Mouse (Mus musculus) ZHBTc4 (cell line): ENCODE measurements at regions not wholly inside any gene's neighbourhood (a gene's known extent, or its start where the extent isn't known, plus 50 kb on each side); places are given as distances from the start of the nearest gene placed in this dataset.

ENCODE experiments used
- DNase-seq: peaks from one replicate; pipeline ENCODE4 v3.0.0-alpha.2; 2011; ENCODE audit warnings: low read depth, low spot score

DNA sequence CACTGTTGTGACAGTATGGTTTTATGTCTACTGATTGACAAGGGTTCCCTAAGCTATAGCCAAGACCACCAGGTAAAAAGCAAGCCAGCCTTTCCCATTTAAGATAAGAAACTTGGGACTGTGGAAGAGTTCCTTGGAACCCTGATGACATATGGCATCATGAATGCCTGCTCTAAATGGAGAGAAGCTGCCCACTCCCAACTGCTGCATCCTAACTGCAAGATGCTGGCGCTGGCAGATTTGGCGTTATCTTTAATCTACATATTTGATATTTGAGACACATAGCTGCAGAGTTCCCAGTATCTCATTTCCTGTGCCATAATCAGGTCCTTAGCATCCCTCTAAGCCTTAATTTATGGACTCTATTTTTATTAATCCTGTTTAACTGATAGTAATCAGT lies 200.4 kb upstream of the Arpp21 start:
- no peak for DNase-seq

DNA sequence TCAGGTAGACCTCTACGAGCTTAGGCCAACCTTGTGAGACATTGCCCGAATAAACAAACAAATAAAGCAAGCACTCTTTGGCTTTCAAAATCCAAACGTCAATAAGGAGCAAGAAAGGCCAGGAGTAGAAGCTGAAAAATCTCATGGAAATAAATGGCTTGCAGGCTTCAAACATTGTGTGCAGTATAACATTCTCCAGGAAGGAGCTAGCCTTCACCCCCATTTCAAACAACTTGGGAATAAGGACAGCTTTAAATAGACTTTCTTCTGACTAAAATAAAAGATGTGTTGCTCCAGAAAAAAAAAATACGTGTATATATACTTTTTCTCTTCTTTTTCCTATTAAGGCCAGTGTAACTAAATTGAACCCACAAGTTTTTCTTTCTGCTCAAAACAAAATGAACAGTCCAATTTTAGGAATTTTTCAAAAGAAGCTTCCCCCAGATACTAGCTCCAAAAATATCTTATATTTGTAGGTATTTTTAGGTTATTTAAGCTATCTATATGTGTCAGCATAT lies 196.2 kb upstream of the Arpp21 start:
- no peak for DNase-seq

DNA sequence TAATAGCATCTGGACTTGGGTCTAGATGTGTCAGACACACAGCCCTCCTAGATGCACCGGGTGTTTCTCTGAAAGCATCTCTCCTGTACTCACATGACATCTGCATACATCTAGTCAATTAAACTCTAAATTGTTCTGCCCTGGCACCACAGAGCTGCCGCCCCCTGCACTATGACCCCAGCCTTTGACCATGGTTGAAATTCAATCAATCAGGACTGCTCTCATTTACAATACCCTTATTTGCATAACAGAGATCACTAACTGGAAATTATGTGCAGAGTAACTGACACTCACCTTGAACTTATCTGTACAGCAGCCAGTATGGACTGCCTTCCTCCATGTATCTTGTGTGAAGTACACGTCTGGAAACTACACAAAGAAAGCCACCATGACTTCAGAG lies 193.5 kb upstream of the Arpp21 start:
- peak; percentile 61 for DNase-seq

DNA sequence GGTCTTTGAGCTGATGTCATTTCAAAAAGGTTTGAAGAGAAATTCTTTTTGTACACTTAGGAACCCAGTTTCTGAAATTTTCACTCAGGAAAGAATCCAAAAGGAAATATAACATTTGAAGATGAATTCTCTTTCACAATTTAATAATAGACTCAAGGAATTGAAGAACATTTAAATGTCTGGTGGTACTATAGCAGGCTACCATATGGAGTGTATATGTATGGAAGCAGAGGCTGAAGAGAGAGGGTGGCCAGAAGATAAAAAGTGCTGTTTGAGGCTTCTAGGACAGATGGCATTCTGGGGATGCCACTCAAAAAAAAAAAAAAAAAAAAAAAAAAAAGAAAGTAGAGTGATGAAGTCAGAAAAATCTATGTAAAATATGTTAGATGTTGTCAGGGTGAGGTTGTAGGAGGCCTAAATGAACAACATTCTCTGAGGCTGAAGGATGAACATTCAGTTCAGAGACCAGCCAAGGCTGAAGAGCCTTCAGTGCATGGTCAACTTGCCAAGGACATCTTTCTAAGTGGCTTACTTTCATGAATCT lies 170.1 kb upstream of the Arpp21 start:
- no peak for DNase-seq

DNA sequence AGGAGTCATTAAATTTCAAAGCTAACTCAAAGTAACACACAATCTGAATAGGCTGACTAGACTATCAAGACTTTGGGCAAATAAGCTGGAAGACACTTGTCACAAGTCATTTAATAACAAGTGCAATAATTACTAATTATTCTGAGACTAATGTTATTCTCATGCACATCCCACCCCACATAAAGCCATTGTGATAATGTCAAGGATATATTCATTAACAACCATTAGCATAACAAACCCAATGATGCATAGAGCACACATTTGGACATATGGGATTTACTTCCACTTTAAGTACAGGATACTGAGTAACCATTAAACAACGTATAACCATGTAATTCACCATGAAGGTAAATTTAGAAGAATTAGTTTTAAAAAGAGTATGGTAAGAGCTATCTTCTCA lies 135.0 kb upstream of the Arpp21 start:
- DNase-seq, result no peak

DNA sequence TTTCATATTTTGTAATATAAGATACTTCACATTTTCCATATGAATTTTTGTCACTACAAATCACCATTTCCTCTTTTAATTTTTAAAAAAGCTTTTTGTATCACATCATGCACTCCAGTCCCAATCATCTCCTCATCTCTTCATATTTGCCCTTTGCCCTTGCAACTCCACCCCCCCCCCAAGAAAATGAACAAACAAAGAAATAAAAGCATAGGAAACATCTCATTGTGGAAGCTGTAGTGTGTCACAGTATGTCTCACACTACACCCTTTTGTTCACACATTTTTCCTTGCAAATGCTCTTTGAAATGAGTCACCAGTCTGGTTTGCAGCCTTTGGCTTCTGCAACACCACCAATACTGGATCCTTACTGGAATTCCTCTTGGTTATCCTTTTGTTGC lies 131.6 kb upstream of the Arpp21 start:
- no peak for DNase-seq

DNA sequence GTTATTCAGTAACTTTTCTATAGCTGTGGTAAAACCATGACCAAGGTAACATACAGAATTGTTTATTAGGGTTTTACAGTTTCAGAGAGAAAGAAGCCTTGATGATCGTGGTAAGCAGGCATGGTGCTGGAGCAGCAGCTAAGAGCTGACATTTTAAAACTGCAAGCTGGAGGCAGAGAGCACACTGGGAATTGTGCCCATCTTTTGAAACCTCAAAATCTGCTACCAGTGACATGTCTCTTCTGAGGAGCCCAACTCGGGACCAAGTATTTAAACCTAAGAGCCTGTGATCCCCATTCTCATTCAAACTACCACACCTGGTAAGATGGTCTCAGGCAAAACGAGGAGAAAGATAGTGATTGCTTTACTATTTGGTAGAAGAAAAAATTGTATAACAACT lies 125.6 kb upstream of the Arpp21 start:
- DNase-seq, result no peak

DNA sequence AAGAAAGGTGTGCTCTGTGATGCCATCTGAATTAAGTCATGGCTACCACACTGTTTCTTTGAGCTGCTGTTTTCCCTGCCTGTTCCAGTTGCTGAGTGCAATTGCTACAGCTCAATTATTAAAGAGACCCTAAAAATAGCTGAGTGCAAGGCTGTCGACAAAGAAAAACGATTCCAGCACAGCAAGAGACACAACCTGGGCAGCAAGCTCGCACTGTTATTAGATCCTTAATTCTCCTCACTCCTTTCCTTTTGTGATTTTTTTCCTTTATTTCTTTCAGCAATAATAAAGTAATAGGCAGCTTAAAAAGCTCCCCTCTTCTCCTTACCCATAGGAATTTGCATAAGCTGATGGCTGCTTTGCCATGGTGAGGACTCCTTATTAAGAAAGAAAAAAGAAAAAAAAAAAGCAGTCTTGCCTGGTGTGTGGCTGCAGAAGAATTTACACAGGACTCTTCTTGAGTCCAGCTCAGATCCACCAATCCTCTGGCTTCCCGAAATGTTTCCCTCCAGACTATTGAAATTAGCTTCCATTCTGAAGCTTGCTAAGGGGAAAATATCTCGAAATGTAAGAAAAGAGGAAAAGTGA lies 123.1 kb upstream of the Arpp21 start:
- no peak for DNase-seq

DNA sequence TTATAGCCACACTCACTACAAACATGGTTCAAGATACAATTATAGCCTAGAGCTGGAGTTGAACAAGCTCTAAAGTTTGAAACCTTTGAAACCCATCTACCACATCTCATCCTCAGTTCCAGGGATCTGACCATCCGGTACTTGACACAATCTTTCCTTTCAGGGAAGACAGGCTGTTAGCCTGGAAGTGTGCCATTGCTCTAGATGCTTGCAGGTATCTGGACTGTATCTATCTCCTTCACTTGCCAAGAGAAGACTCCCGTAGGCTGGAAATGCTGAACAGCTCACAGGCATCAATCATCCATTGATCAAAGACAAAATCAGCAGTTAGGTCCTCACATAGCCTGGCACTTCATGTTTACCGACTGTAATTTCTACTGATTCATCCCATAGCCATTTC lies 117.5 kb upstream of the Arpp21 start:
- DNase-seq, result no peak

DNA sequence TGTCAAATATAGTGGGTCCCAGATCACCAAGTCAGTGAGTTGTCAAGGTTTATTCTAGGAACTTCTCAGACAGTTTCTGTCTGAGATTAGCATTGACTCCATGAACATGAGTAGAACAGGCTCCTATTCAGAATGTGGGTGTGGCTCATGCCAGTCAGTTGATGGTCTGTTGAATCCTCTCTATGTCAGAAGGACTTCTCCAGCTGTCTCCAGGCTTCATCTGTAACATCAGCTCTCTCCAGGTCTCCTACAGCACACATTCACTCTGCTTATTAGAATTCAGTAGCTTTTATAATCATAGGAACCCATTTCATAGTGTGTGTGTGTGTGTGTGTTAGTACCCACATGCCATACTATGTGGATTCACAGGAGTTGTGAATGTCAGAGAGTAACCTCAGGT lies 113.2 kb upstream of the Arpp21 start:
- DNase-seq, result no peak

DNA sequence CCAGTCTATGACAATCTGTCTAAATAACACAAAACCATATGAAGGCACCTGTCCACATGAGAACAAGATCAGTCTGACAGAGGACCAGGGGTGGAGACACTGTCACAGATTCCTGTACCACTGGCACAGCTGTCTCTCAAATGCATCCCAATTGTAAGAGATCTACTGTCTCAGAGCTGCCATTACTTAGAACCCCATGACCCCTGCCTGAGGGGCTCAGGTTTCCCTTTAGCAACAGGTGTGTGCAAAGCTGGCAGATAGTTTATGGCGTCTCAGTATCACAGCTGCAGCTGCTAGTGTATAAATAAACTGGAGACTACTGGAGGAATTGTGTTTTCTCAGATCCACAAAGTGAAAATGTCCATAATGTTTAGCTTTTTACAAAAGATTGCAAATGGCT lies 109.1 kb upstream of the Arpp21 start:
- DNase-seq, result no peak

DNA sequence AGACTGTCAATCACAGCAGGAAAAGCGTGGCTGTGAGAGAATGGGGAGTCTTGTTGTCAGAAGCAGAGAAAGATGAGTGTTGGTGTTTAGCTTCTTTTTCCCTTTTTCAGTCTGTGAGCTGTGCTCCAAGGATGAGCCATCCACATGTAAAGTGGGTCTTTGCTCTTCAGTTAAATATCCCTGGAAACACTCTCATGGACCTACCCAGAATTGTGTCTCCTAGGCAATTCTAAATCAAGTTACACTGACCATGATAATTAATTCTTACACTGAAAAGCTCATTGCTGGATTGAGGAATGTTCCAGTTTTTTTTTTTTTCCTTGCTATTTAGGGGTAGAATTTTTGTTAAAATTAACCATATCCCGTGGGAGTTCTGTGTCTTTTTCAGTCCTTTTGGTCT lies 104.6 kb upstream of the Arpp21 start:
- DNase-seq, result no peak

DNA sequence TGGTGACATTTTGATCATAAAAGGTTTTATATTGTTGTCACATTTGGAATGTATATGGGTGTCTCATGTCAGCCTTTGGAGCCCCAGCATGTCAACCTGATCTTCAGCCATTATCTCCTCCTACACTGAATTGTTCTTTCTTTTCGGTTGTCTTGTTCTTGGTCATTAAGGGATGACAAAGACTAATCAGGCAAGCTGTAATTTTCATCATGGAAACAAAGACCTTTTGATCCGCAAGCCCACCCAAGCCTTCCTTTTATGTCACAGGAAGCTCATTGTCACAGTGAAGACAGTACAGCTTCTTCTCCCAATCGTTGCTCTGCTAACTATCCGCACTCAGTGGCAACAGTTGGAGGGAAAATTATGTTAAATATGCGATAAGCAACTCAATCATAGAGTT lies 84.3 kb upstream of the Arpp21 start:
- DNase-seq, result no peak

DNA sequence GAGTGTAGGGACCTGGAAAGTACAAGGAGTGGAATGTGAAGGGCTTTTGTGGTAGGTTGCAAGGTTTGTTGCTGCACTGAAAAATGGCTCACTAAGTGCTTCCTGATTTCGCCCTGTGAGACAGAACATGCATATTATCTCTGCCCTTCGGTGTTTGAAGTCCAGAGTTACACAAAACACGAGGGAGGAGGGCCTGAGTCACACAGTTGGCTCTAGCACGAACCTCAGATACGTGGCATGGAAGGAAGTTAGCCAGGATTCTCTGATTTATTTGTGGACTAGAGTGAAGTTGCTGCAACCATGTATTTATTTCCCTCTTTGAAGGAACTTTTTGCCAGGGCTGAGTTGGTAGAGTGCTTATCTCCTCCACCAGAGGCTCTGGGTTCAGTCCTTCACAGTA lies 73.2 kb upstream of the Arpp21 start:
- DNase-seq, result no peak

DNA sequence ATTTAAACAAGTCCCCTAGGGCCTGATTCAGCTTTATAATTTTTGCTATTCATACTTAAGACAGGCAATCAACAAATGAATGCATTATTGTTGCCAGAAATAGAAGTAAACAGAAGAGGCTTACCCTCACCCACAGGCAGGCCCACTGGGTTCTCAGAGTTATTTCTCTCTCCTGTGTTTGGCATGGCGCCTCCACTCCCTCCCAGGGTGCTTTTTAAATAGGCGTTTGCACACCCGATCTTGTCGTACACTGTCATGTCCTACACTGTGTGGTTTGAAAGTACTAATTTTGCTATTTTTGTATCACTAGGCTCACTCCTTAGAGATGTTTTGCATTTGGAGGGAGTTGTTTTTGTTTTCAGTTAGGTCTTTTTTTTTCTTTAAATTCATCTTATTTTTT lies 72.1 kb upstream of the Arpp21 start:
- DNase-seq, result no peak

DNA sequence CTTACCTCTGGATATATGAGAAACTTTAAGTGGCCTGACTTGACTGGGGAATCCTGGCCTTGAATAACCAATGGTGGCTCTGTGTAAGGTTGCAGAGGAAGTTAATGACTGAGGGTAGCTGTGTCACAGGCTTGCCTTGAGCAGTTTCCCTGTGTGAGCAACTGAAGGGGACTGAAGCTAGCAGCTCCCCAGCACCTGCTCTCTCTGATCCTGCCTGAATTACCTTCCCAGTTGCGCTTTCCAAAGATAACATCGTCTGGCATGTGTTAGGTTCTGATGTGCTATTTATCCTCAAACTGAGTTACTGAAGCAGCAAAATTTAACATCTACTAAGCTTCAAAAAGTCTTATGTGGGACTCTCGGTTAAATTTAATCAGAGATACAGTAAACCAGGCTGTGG lies 56.1 kb upstream of the Arpp21 start:
- no peak for DNase-seq
